ENCODE assay signal across 9 mouse cellular contexts in genomic region chr7:16728596-16729348, GRCm38 (mm10). TPM values are rescaled to one million over a fixed set of nuclear protein-coding genes. Genes with fewer than 3 reads are reported as not detected.
DNase-seq lines count a peak whose midpoint lies in the region; ATAC-seq and TF ChIP-seq lines count a peak whose summit lies in the region.
"Had no signal": no experiment of that assay in that cellular context is flagged by ENCODE, and none has a peak within 500 bp of the region (broad histone marks: within the 10 kb centered on the region; RNA-seq: fewer than 3 reads in every experiment).

No protein-coding gene starts in this region.

- DNase-seq in urinary bladder, postnatal 14 days (ENCODE audit: low spot score): peak; percentile 73
- DNase-seq in urinary bladder, postnatal 10 days (ENCODE audit: low spot score): no peak
- DNase-seq in embryo, embryonic 10.5 days (ENCODE audit: low spot score): peak; percentile 96
- DNase-seq in heart, adult 11 months: peak; percentile 96
- peak; percentile 73 for DNase-seq in liver, embryonic 11.5 days (ENCODE audit: low spot score)
- DNase-seq in naive thymus-derived CD4-positive, alpha-beta T cell, adult 2 months (ENCODE audit: low read depth): peak; percentile 89

- H3K9me3 ChIP-seq in intestine, postnatal 0 days (ENCODE audit: control insufficient read depth): no peaks in the 10 kb centered on the region
- H3K9me3 ChIP-seq in liver, embryonic 11.5 days (ENCODE audit: control insufficient read depth, low read length): no peaks in the 10 kb centered on the region
- no peaks in the 10 kb centered on the region for H3K9me3 ChIP-seq in stomach, embryonic 14.5 days (ENCODE audit: control insufficient read depth, low read depth, low read length)

- ATAC-seq in intestine, postnatal 0 days: no peak
- ATAC-seq in liver, embryonic 11.5 days (replicated peaks; ENCODE audit: low FRiP score): 0 out of 2 replicates have a peak, but pooled peaks have one; percentile 36
- no peak for ATAC-seq in stomach, embryonic 14.5 days (ENCODE audit: insufficient number of reproducible peaks, insufficient read depth, low FRiP score, low read depth)

- H3K4me1 ChIP-seq in intestine, postnatal 0 days (replicated peaks; ENCODE audit: control insufficient read depth, insufficient read depth, low read length): 0 out of 2 replicates have a peak, but pooled peaks cover 7% of the 10 kb centered on the region
- H3K4me1 ChIP-seq in liver, embryonic 11.5 days (replicated peaks; ENCODE audit: control insufficient read depth, insufficient read depth, low read length): peaks cover 4% of the 10 kb centered on the region
- H3K4me1 ChIP-seq in stomach, embryonic 14.5 days (ENCODE audit: control insufficient read depth, insufficient read depth, low read length): peaks cover 8% of the 10 kb centered on the region; the same call in 1 of the 2 replicates

- 22% methylated on average over 14 of the region's 14 CpGs for whole genome bisulfite sequencing in intestine, postnatal 0 days
- 23% methylated on average over 14 of the region's 14 CpGs for WGBS in liver, embryonic 11.5 days
- 23% methylated on average over 14 of the region's 14 CpGs for WGBS in stomach, embryonic 14.5 days

- peak; percentile 85 for TF ChIP-seq CTCF in intestine, postnatal 0 days (IDR thresholded peaks at IDR 0.05; ENCODE audit: low read depth)

- H3K4me2 ChIP-seq in intestine, postnatal 0 days (replicated peaks; ENCODE audit: low read depth): peak overlapping the region; percentile 54
- H3K4me2 ChIP-seq in liver, embryonic 11.5 days: peak overlapping the region; percentile 45
- H3K4me2 ChIP-seq in stomach, embryonic 14.5 days (replicated peaks; ENCODE audit: low read depth, low read length): peak overlapping the region; percentile 16; the same call in 1 of the 2 replicates

- H3K4me3 ChIP-seq in intestine, postnatal 0 days (ENCODE audit: low read depth, low read length): 0 out of 2 replicates have a peak overlapping the region, but pooled peaks have one; percentile 3
- H3K4me3 ChIP-seq in liver, embryonic 11.5 days (ENCODE audit: low read depth, low read length): no peak overlapping the region
- H3K4me3 ChIP-seq in stomach, embryonic 14.5 days (ENCODE audit: low read depth, low read length): no peak overlapping the region
- H3K4me3 ChIP-seq: erythroblast, embryonic 14.5 days had no signal

- H3K36me3 ChIP-seq in intestine, postnatal 0 days (ENCODE audit: control insufficient read depth, insufficient read depth): no peaks in the 10 kb centered on the region
- H3K36me3 ChIP-seq in liver, embryonic 11.5 days (ENCODE audit: control insufficient read depth, insufficient read depth, low read length): no peaks in the 10 kb centered on the region
- no peaks in the 10 kb centered on the region for H3K36me3 ChIP-seq in stomach, embryonic 14.5 days (ENCODE audit: control insufficient read depth, insufficient read depth, low read length)

- no peak overlapping the region for H3K9ac ChIP-seq in intestine, postnatal 0 days (ENCODE audit: low read depth, low read length)
- no peak overlapping the region for H3K9ac ChIP-seq in liver, embryonic 11.5 days (ENCODE audit: low read depth, low read length)
- no peak overlapping the region for H3K9ac ChIP-seq in stomach, embryonic 14.5 days (replicated peaks; ENCODE audit: low read depth, low read length)

- H3K27ac ChIP-seq in intestine, postnatal 0 days (ENCODE audit: low read depth, low read length): no peak overlapping the region
- 0 out of 2 replicates have a peak overlapping the region, but pooled peaks have one; percentile 1 for H3K27ac ChIP-seq in liver, embryonic 11.5 days (ENCODE audit: low read depth, low read length)
- no peak overlapping the region; the same call in 1 of the 2 replicates for H3K27ac ChIP-seq in stomach, embryonic 14.5 days (ENCODE audit: low read length)

- no peaks in the 10 kb centered on the region for H3K27me3 ChIP-seq in intestine, postnatal 0 days (replicated peaks; ENCODE audit: control insufficient read depth, insufficient read depth, low read length)
- H3K27me3 ChIP-seq in liver, embryonic 11.5 days (replicated peaks; ENCODE audit: control insufficient read depth, insufficient read depth, low read length): no peaks in the 10 kb centered on the region
- H3K27me3 ChIP-seq in stomach, embryonic 14.5 days (ENCODE audit: control insufficient read depth, insufficient read depth, low read length): no peaks in the 10 kb centered on the region

RNA-seq across cellular contexts. Expression of gene Ceacam9, which starts 7.0 kb away (rescaled TPM):
- not detected in 2 replicates for polyA plus RNA-seq in intestine, postnatal 0 days (2015; fragmentation: Nextera tagmentation; extraction: Ambion mirVana)
- not detected in 2 replicates for polyA plus RNA-seq in liver, embryonic 11.5 days (2014; fragmentation: Nextera tagmentation; extraction: Ambion mirVana)
- polyA plus RNA-seq in stomach, embryonic 14.5 days (2014; fragmentation: Nextera tagmentation; extraction: Ambion mirVana): not detected in 2 replicates
- polyA plus RNA-seq: erythroblast, embryonic 14.5 days had no signal

RNA-seq across cellular contexts. Expression of gene Ap2s1, which starts 9.4 kb away (rescaled TPM):
- 316 and 329 TPM in 2 replicates for polyA plus RNA-seq in intestine, postnatal 0 days (2015; fragmentation: Nextera tagmentation; extraction: Ambion mirVana)
- polyA plus RNA-seq in liver, embryonic 11.5 days (2014; fragmentation: Nextera tagmentation; extraction: Ambion mirVana): 289 and 300 TPM in 2 replicates
- 274 and 282 TPM in 2 replicates for polyA plus RNA-seq in stomach, embryonic 14.5 days (2014; fragmentation: Nextera tagmentation; extraction: Ambion mirVana)

RNA-seq across cellular contexts. Expression of gene Slc1a5, which starts 52.4 kb away (rescaled TPM):
- 19.8 and 22.8 TPM in 2 replicates for polyA plus RNA-seq in intestine, postnatal 0 days (2015; fragmentation: Nextera tagmentation; extraction: Ambion mirVana)
- 58.4 and 67.9 TPM in 2 replicates for polyA plus RNA-seq in liver, embryonic 11.5 days (2014; fragmentation: Nextera tagmentation; extraction: Ambion mirVana)
- polyA plus RNA-seq in stomach, embryonic 14.5 days (2014; fragmentation: Nextera tagmentation; extraction: Ambion mirVana): 36.7 and 39.0 TPM in 2 replicates

RNA-seq across cellular contexts. Expression of gene Ceacam15, which starts 53.3 kb away (rescaled TPM):
- polyA plus RNA-seq in intestine, postnatal 0 days (2015; fragmentation: Nextera tagmentation; extraction: Ambion mirVana): not detected in 2 replicates
- polyA plus RNA-seq in liver, embryonic 11.5 days (2014; fragmentation: Nextera tagmentation; extraction: Ambion mirVana): not detected in 2 replicates
- not detected in 2 replicates for polyA plus RNA-seq in stomach, embryonic 14.5 days (2014; fragmentation: Nextera tagmentation; extraction: Ambion mirVana)
- polyA plus RNA-seq: erythroblast, embryonic 14.5 days had no signal
